Mouse (Mus musculus): ENCODE measurements around the gene Hs3st5.
"Not testable (repeated sequence)": the region's sequence is repeated elsewhere in the genome, so short reads cannot be mapped to it uniquely, and the experiment has no call there.

Hs3st5 gene

DNA sequence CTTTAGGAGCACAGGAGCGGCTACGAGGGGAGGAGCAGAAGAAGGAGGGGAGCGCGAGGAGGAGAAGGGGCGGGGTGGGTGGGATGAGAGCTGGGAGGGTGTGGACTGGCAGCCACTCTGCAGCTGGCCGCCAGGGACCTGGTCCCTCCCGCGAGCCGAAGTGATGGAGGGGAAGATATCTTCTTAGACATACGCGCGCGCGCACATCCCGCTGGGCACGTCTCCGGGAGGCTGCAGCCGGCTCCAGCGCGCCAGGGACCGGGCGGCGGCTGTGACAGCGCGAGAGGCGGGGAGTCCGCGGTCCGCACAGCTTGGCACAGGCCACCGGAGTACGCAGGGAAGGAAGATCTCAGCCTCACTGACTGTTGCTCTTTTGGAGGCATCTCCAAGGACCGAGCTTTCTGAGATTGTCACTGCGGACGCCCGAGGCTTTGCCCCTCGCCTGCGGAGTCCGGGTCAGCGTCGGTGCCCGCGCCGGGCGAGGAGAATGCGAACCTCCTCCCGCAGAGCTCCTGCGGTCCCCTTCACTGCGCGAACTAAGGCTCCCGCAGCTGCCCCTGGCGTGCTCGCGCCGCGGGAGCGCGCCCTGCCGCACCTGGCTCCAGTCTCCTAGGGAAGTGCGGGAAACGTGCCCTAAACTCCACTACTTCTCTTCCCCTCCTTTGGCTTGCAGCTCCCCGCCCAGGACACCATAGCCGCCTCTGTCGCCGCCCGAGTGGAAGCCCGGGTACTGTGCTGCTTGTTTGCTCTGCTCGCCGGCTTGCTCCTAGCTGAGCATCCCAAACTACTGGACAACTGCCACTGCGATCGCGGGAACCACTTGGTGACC, at the start of gene Hs3st5:
Gene Hs3st5, plus strand, starts transcription at position 88 of the 829 bp plus-strand sequence.
- DNase-seq, result peak; percentile 55

DNA sequence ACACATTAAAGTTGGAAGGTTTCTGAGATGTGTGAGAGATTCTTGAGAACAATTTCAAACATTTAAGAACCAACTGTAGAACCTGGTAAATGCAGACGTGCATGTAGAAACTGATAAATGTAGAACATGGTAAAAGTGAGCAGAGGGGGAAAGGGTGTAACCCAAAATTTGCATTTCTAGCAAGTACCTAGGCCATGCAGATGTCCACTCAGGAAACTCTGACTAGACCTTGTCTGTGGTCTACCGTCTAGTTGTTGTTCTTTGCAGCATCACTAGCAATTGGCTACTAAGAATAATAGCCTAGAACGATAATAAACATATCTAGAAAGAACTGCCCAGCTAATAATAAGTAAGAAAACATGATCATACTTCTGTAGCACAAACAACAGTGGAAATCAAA, 38.0 kb upstream of the Hs3st5 start:
- DNase-seq, result no peak

DNA sequence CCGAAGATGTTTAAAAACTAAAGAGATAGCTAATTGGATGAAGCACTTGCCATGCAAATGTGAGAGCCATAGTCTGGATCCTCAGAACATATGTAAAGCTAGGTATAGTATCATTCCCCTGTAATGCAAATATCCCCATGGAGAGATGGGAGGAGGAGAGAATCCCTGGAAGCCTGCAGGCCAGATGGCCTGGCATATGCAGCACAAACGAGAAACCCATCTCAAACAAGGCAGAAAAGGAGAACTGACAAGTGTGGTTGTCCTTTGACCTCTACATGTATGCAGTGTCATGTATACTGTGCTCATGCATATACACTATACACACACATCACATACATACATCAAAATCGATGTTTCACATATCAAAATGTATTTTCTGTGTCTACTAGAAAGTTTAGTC, 35.5 kb upstream of the Hs3st5 start:
- no peak for DNase-seq

DNA sequence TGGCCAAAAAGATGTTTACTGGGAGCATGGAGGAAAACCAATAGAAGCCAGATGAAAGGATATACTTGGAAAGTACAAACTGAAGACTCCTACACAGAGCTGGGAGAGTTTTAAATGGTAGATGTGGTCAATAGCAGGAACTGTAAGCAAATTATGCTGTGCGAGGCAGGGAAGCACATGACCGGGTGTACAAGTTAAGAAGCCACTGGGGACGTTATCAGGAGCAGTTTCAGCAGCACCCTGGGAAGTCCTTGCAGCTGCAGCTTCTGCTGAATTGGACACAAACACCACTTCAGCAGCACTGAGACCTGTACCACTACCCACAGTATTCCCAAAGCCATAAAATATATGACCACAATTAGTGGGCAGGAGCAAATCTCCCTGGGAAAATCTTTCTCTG, 31.8 kb upstream of the Hs3st5 start:
- no peak for DNase-seq

DNA sequence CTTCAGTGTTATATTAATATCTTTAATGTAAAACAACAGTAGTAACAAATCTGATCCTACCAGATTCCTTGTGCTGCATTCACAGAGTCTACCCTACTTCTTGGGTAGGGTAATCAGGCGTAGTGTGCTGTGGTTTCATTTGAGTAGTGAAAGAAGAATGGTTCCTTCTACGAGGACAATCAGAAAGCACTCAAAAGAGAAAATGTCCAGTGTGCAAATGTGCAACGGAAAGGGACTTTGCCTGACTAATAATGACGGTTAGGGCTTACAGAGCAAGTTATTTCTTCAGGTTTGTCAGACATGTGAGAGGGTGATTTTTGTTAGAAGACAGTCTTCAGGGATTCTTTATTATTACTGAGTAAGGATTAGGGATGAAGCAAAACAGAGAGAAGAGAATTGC, 29.1 kb upstream of the Hs3st5 start:
- no peak for DNase-seq

DNA sequence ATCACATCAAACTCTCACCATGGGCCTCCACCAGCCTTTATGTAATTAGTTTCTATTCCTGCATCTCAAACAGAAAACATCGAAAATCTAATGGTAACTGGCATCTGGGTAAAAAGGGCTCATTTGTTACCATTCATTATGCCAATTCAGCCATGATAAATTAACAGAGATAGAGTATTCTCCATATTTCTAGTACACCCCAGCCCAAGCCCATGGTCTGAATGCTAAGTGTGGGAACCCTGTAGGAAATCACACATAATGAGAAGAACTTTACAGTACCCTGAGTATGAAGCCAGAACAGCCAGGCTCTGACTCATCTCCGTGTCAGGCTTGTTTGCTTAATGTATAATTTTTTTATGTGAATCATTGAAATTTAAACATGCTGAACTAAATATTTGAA, 23.3 kb upstream of the Hs3st5 start:
- no peak for DNase-seq

DNA sequence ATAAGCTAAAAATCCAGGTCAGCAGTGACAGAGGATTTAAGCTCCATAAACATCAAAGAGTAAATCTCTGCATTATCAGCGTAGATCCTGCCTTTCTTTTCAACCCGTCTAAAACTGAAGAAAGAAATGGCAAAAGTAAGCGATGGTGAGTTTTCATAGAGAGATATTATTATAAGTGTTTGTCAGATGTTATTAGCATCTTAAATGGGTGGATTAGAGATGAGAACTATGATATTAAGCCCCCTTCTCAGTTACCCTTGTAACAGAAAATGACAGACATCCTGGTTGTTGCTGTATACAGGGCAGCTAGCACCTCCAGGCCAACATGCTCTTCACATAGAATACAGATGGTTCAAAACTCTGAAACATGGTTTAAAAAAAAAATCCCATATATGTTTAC, 22.6 kb upstream of the Hs3st5 start:
- no peak for DNase-seq

DNA sequence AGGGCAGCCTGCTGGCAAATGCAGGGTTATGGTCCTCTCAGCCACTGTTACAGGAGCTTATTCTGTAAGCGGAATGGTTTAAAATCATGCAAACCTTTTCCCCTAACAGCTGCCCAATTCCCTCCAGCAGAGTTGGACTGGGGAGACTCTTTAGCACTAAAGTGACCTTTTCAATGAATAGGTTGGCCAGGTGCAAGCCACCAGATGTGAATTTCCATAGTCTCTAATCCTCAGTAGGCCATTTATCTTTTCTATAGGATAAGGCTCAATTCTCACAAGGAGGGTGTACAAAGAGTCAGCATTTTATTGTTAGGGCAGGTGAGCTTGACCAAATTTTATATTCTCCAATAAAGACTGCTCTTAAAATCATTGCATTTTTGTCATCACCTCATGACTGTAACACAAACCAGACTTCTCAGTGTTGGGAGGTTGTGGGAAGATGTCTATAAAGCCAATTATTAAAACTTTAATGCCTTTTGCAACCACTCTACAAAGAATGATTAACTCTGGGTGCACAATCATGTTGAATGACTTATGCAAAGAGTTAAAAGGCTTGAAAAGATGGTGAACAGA, 21.8 kb upstream of the Hs3st5 start:
- DNase-seq, result no peak

DNA sequence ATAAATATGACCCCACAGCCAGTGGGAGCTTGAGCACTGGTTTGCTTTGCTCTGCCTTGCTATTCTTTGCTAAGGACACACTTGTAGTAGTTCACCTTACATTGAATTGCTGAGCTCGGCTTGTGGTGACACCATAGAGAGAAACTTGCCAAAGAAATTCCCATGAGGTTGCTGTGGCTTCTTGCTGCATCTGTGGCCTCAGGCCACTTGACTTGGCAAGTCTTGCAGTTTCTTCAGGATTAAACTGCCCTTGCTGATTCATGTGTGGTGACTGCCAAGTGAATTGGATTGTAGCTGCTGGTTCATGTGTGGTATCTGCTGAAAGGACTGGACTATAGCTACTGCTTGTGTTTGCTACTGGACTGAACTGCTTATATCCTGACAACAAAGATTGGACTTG, 13.0 kb upstream of the Hs3st5 start:
- no peak for DNase-seq

DNA sequence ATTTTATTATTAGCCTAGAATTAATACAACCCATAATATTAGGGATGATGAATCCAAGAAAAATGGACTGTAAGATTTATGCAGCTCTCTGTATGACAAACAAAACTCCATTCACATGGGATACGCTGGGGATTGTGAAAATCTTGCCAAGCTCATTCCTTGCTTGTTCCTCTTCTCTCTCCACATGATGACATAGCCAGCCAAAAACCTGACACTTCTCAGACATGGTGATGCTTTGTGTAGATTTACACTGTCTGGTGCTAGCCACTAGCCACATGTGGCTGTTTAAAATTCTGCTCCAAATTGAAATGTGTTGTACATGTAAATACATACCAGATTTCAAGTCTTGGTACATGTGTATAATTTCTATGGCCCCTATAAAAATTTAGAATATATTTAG, 6.9 kb upstream of the Hs3st5 start:
- no peak for DNase-seq

DNA sequence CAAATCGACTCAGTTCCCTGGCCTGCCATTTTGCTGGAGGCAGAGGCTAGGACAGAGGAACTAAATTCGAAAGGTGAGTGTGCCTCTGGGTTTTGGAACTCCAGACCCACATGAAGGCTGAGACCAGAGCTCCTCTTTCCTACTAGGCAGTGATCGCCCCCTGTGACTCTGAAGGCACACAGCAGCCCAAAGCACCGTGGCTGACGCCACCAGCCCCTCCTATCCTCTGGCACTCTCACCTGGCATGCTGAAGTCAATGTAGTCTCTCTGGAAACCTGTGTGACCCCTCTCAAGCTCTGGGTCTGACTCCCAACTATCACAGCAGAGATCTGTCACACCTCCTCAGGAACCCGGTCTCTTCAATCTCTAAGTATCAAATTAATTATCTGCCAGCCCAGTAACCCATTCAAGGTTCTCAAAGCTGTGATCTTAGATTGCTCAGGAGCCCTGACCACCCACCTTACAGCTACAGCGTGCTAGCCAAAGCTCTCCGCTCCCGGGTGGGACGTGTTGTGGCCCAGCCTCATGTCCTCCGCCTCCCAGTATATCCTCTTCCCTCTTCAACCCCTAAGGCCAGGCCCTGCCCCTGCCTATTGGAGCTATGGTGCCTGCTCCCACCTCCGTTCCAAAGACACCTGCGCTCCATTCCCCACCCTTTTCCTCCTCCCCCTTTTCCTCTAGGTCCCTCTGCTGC, 434 bp upstream of the Hs3st5 start:
- DNase-seq, result peak; percentile 19

DNA sequence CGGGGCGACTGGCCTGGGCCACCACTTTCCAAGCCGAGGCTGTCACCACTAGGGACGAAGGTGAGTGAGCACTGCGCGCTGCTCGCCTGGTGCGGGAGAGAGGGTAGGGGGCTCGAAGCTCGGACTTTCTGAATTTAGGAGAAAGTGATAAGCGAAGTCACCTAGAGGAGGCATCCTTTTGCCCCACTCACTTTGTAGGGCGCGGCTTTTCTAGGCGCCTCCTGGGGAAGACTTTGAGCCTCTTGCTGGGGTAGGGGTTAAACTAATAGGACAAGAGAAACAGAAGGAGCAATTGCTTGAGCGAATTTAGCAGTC, 899 bp downstream of the Hs3st5 start:
- no peak for DNase-seq

DNA sequence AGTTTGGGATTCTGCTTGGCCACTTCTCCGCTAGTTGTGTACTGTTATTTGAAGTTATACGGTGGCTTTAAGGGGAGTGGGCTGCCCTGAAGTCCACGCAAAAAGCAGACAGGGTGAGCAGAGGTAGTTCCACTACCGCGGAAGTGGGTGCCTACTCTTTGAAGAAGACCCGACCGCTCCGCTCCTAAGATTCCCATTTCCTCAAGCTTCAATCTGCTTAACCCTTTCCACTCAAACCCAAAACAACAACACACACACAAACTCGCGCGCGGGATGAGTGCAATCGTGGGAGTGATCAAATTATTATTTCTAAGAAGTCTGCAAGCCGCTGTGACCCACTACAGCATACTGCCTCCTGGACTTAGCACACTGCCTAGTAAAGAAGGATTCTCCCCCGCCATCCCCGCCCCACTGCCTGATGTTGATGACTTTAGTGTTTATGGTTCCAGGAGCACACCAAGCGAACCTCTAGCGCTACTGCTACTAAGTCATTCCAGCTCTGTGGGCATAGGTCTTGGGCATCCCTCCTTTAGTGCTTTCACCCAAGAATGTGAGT, 1.5 kb downstream of the Hs3st5 start:
- DNase-seq, result peak; percentile 2

DNA sequence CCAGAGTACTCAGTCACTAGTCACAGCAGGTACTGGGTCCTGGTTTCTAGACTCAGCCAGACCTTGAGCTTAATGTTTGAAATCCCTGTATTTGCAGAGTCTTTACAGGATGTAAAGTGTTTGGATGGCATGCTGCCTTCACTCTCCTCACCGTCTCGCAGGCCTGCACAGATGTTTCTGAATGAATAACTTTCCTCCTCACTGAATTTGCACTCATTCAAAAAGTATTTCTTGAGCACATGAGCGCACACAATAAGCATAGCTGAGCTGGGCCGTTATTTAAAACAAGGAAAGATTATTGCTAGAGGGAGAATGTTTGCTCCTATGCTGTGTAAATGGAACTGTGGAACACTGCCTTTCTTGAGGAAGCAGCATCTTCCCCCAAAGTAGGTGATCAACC, 2.9 kb downstream of the Hs3st5 start:
- no peak for DNase-seq

DNA sequence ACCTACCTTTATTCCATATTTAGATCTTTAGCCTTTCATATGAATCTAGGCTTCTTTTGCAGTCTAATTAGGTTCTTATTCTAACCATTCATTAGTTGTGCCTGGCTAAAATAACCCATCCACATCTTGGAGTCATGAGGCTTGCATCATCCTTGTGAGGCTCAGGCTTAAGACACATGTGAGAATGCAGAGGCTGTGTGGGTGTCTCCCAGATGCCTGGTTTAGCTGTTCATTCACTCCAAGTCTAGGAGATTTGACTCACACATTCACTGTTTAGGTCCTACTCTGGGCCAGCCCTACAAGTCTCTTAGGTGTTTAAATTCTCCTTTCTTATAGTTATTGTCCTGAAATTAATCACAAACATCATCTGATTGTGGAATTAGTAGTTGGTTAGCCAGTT, 17.3 kb downstream of the Hs3st5 start:
- no peak for DNase-seq

DNA sequence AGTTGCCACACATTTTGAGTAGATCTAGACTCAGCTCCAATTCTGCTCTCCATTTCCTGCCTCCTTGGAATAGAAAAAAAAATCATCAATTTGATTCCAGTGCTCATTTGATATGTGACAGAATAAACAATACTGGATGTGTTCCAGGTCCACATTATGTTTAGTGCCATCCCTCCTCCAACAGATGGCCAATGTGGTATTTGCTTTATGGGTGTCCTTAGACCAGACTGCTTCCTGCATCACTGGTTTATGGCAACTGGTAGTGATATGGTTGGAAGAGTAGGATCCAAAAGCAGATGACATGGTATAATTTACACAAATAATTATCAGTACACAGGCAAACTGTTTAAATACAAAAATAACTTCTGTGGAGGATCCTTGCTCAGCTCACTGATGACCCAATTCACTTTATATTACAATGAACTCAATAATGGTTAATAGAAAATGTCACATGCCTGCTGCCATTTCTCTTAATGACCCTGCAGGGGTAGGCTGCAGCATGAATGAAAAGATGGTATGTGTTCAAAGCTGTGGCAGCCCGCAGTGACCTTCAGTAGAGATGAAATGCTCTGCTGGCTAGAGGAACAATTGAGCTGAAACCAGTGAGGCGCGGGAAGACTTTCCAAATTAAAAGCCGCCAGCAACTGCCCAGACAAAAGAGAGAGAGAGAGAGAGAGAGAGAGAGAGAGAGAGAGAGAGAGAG, 27.2 kb downstream of the Hs3st5 start:
- DNase-seq, result no peak

DNA sequence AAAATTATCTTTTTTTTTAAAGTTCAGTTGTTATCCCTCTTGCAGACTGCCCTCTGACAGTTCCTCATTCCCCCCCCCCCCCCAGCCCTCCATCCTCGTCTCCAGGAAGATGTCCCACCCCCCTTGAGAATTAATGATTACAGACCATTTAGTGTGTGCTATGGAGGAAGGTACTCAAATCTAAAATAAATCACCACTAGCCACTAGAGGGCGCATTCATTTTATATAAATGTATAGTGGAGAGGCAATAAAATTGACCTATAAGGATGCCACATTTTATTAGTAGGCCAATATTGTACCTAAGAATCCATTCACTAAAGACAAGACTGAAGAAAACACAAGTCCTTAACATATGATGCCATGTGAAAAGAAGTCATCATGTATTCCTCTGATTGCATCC, 40.0 kb downstream of the Hs3st5 start:
- no peak for DNase-seq

DNA sequence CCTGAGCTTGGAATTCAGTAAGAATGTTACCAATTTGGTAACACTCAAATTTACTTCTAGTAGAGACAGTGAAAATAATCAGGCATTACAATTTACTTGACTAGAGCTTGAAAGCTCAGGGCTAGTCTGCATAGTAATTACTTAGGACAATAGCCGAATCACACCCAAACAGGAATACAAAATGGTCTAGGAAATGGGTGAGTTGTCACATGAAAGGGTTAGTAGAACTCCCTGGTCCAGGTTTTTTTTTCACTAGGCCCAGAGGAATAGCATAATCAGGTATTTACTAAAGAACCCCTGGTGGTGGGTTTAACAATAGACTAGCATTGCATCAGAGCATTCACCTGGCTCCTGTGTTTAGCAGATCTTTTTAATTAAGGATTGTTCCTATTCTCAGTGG, 41.1 kb downstream of the Hs3st5 start:
- not testable (repeated sequence) for DNase-seq

DNA sequence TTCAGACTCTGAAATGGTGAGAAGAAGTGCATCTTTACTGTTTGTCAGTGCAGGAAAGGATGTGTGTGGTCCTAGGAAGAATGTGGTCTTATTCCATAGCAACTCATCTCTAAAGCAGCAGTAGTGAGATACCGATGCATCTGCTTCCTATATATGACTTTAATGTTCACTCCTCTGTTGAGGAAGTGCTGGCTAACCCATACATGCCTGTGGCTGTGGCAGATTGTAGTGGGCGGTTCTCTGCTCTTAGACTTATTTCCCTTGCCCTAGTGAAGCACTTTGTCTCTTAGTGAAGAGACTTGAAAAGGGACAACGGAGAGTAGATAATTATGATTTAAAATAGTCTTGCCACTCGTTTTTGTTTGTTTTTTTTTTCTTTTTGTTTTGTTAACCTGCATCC, 47.4 kb downstream of the Hs3st5 start:
- DNase-seq, result no peak

DNA sequence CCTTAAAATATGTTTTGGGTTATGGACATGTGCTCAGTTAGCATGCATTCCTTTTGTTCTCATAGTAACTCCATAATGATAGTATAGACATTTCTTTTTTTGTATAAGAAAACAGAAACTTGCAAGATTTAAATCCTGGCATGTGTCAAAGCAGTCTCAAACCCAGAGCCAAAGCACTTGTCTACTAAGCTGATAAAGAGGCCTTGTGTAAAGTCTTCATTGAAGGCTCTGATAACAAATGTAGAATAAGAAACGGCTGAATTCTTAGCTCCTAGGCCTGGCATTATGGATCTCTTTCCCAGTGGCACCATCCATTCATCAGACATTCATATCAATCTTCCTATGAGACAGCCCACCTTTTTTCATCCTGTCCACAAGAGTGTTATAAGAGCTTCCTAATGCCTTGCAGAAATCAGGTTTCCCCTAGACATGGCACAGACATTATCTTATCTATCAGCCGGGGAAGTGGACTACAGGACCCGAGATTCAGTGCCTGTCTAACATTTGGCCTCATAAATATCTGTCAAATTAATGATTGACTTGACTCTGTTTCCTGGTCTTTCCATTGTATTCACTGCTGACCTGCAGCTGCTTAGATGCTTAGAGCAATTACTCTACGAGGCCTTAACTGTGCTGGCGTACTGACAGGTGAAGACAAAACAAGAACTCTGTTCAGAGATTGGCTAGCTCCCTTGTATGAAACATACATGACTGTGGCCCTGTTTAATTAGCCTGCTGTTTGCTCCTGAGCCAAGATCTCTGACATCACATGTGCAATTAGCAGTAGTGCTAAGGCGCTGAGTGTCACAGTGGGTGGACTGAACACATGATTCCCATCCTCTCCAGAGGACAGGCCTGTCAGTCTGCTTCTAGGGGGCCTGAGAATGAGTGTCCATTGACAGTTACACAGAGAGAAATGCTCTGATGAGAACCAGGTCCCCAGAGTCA, 48.6 kb downstream of the Hs3st5 start:
- DNase-seq, result no peak

DNA sequence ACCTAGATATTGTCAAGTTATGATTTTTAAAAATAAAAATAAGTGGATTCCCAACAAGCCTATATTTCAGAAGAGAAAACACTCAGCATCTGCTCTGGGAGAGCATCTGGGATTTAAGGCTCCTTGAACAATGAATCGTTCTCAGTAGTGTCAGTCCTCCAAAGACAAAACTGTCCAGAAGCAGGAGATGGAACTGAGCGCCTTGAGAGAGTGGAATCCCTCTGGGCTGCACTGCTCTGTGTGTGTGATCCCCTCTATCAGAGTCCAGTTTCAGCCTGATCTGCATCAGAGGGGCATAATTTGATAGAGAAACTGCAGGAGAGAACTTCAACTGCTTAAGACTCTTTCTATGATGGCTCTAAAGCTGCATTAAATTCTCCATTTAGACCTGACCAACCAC, 49.5 kb downstream of the Hs3st5 start:
- DNase-seq, result no peak

DNA sequence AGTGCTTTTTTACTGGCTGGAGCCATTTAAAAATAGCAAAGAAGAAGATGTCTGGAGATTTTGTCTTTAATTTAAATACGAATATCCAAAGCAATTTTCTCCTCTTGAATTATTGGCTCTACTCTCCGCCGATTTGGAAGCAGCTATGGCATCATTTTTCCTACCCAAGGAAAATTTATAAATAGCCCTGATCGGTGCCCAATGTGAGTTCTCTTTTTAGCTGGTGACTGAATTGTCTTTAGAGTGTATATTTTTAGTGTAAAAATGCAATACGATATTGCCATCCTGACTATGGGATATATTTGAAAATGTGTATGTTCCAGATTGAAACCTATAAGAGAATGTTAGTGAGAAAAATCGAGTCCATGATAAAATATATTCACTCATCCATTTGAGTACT, 51.1 kb downstream of the Hs3st5 start:
- no peak for DNase-seq

All from cerebellum, adult 8-10 months (tissue).